In the genomic region with DNA sequence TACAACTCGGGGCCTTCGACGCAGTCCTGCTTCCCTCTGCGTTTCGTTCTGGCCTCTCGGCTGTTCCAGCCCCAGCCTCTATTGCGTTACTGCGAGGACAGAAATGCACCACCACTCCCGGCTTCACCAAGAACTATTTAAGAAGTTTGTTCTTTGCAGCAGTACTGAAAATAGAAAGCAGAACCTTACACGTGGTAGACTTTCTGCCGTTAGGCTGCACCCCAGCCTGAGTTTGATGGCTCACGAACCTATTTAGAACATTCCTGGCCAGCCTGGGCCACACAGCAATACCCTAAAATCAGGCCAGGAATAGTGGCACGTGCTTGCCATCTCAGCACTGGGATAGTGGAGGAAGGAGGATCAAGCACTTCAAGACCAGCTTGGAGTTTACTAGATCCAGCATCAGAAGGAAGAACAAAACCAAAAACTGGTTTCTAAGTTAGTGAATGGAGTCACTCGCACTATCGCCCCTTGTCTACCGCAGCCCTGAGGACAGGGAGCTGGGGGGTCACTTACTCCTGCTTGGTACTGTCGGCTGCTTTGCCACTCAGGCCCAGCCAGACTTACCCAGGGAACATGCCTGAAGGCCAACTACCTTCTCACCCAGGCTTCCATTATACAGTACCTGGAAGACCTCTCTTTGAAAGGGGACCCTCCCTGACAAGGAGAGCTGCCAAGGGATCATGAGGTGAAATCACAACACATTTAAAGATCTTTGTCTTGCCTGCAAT, we compare ENCODE assay signal across 7 mouse cellular contexts. TPM values are rescaled to one million over a fixed set of nuclear protein-coding genes. Genes with fewer than 3 reads are reported as not detected.
A peak's percentile ranks its signal among the peaks of the same experiment; 100 is the strongest.
DNase-seq lines count a peak whose midpoint lies in the region; ATAC-seq and TF ChIP-seq lines count a peak whose summit lies in the region.

No protein-coding gene starts in this region.

- no peaks in the 10 kb centered on the region for H3K27me3 ChIP-seq in embryonic facial prominence, embryonic 13.5 days
- H3K27me3 ChIP-seq in intestine, embryonic 16.5 days (replicated peaks; ENCODE audit: control insufficient read depth, insufficient read depth, low read length), result no peaks in the 10 kb centered on the region

- H3K36me3 ChIP-seq in embryonic facial prominence, embryonic 13.5 days, result peaks cover 64% of the 10 kb centered on the region
- peaks cover 23% of the 10 kb centered on the region for H3K36me3 ChIP-seq in intestine, embryonic 16.5 days (ENCODE audit: control insufficient read depth, insufficient read depth, low read length)

- 9% methylated on average over 17 of the region's 17 CpGs for WGBS in lung, adult 2 months
- WGBS in embryonic facial prominence, embryonic 13.5 days, result 13% methylated on average over 17 of the region's 17 CpGs
- WGBS in intestine, embryonic 16.5 days, result 11% methylated on average over 17 of the region's 17 CpGs
- 11% methylated on average over 17 of the region's 17 CpGs for WGBS in olfactory bulb, adult 2 months

- H3K4me3 ChIP-seq in lung, adult 2 months (replicated peaks; ENCODE audit: extremely low read depth, low read depth, low read length), result peak overlapping the region; percentile 81
- peak overlapping the region; percentile 70 for H3K4me3 ChIP-seq in embryonic facial prominence, embryonic 13.5 days
- peak overlapping the region; percentile 80 for H3K4me3 ChIP-seq in intestine, embryonic 16.5 days (ENCODE audit: low read length)
- peak overlapping the region; percentile 50 for H3K4me3 ChIP-seq in olfactory bulb, adult 2 months (ENCODE audit: insufficient read depth, low read depth, low read length)

- peak overlapping the region; percentile 90 for H3K27ac ChIP-seq in embryonic facial prominence, embryonic 13.5 days
- peak overlapping the region; percentile 93 for H3K27ac ChIP-seq in intestine, embryonic 16.5 days (ENCODE audit: low read length)
- H3K27ac ChIP-seq in olfactory bulb, adult 2 months (ENCODE audit: insufficient read depth, low read depth, low read length), result peak overlapping the region; percentile 34

- peak overlapping the region; percentile 79 for H3K4me2 ChIP-seq in embryonic facial prominence, embryonic 13.5 days
- H3K4me2 ChIP-seq in intestine, embryonic 16.5 days (ENCODE audit: low read depth, low read length), result peak overlapping the region; percentile 72

- no peaks in the 10 kb centered on the region for H3K9me3 ChIP-seq in embryonic facial prominence, embryonic 13.5 days
- H3K9me3 ChIP-seq in intestine, embryonic 16.5 days (ENCODE audit: control insufficient read depth, low read length), result 0 out of 2 replicates have a peak, but pooled peaks cover 2% of the 10 kb centered on the region

- peak overlapping the region; percentile 74 for H3K9ac ChIP-seq in embryonic facial prominence, embryonic 13.5 days
- peak overlapping the region; percentile 74 for H3K9ac ChIP-seq in intestine, embryonic 16.5 days (ENCODE audit: low read depth, low read length)

- H3K4me1 ChIP-seq in lung, adult 2 months (ENCODE audit: control insufficient read depth, insufficient read depth, low read length), result peaks cover 14% of the 10 kb centered on the region
- peaks cover 29% of the 10 kb centered on the region for H3K4me1 ChIP-seq in embryonic facial prominence, embryonic 13.5 days
- H3K4me1 ChIP-seq in intestine, embryonic 16.5 days (ENCODE audit: control insufficient read depth, insufficient read depth, low read length), result peaks cover 25% of the 10 kb centered on the region
- peaks cover 33% of the 10 kb centered on the region for H3K4me1 ChIP-seq in olfactory bulb, adult 2 months (ENCODE audit: control insufficient read depth, insufficient read depth, low read length)

- no peak for ATAC-seq in embryonic facial prominence, embryonic 13.5 days (ENCODE audit: insufficient number of reproducible peaks, insufficient read depth, low FRiP score, low TSS enrichment, low read depth)
- ATAC-seq in intestine, embryonic 16.5 days, result no peak

- TF ChIP-seq POLR2A in lung, adult 2 months (IDR thresholded peaks at IDR 0.05; ENCODE audit: borderline replicate concordance, extremely low read depth, low read depth, low read length), result no peak
- TF ChIP-seq POLR2A in olfactory bulb, adult 2 months (IDR thresholded peaks at IDR 0.05; ENCODE audit: insufficient read depth, low read depth, low read length), result no peak; the same call in 1 of the 2 replicates

- no peak for DNase-seq in lung, adult 2 months
- DNase-seq in lung, postnatal 25 days (ENCODE audit: low spot score), result no peak
- no peak for DNase-seq in left cerebral cortex, adult 8-10 months (ENCODE audit: low spot score in 2 of 2)
- DNase-seq in frontal cortex, postnatal 25 days (ENCODE audit: low spot score in 2 of 2), result no peak

- TF ChIP-seq CTCF in lung, adult 2 months (IDR thresholded peaks at IDR 0.05; ENCODE audit: insufficient read depth, low read length), result no peak
- TF ChIP-seq CTCF in olfactory bulb, adult 2 months (IDR thresholded peaks at IDR 0.05; ENCODE audit: insufficient read depth, low read depth, low read length), result no peak

RNA-seq across cellular contexts. Expression of gene Mbd3, which starts 0.8 kb away (rescaled TPM):
- polyA plus RNA-seq in lung, adult 2 months (2012; rRNA removed), result 131 and 143 TPM in 2 replicates
- polyA plus RNA-seq in embryonic facial prominence, embryonic 13.5 days (2015; fragmentation: Nextera tagmentation; extraction: Ambion mirVana), result 263 and 297 TPM in 2 replicates
- polyA plus RNA-seq in intestine, embryonic 16.5 days (2015; fragmentation: Nextera tagmentation; extraction: Ambion mirVana), result 133 and 144 TPM in 2 replicates
- polyA plus RNA-seq in olfactory bulb, adult 2 months (2012; ENCODE audit: insufficient read depth, insufficient read length, low replicate concordance, missing spikeins), result not detected in 2 replicates
- total RNA-seq in left cerebral cortex, adult 8-10 months (2022), result 100 to 1,000 TPM; 146 to 152 (median 149) TPM

RNA-seq across cellular contexts. Expression of gene Uqcr11, which starts 6.5 kb away (rescaled TPM):
- polyA plus RNA-seq in lung, adult 2 months (2012; rRNA removed), result 1,202 and 1,263 TPM in 2 replicates
- polyA plus RNA-seq in embryonic facial prominence, embryonic 13.5 days (2015; fragmentation: Nextera tagmentation; extraction: Ambion mirVana), result 447 and 479 TPM in 2 replicates
- polyA plus RNA-seq in intestine, embryonic 16.5 days (2015; fragmentation: Nextera tagmentation; extraction: Ambion mirVana), result 1,179 and 1,252 TPM in 2 replicates
- polyA plus RNA-seq in olfactory bulb, adult 2 months (2012; ENCODE audit: insufficient read depth, insufficient read length, low replicate concordance, missing spikeins), result not detected in 2 replicates
- 100 to 1,000 TPM; 332 to 408 (median 366) TPM for total RNA-seq in left cerebral cortex, adult 8-10 months (2022)

RNA-seq across cellular contexts. Expression of gene Mex3d, which starts 12.7 kb away (rescaled TPM):
- 37.5 and 48.3 TPM in 2 replicates for polyA plus RNA-seq in lung, adult 2 months (2012; rRNA removed)
- polyA plus RNA-seq in embryonic facial prominence, embryonic 13.5 days (2015; fragmentation: Nextera tagmentation; extraction: Ambion mirVana), result 8.9 and 10.4 TPM in 2 replicates
- polyA plus RNA-seq in intestine, embryonic 16.5 days (2015; fragmentation: Nextera tagmentation; extraction: Ambion mirVana), result 1.9 and 2.7 TPM in 2 replicates
- polyA plus RNA-seq in olfactory bulb, adult 2 months (2012; ENCODE audit: insufficient read depth, insufficient read length, low replicate concordance, missing spikeins), result not detected in 2 replicates
- total RNA-seq in left cerebral cortex, adult 8-10 months (2022), result 10 to 100 TPM; 18.9 to 20.3 (median 19.6) TPM

RNA-seq across cellular contexts. Expression of gene Tcf3, which starts 33.3 kb away (rescaled TPM):
- 94.7 and 98.6 TPM in 2 replicates for polyA plus RNA-seq in lung, adult 2 months (2012; rRNA removed)
- polyA plus RNA-seq in embryonic facial prominence, embryonic 13.5 days (2015; fragmentation: Nextera tagmentation; extraction: Ambion mirVana), result 162 and 183 TPM in 2 replicates
- polyA plus RNA-seq in intestine, embryonic 16.5 days (2015; fragmentation: Nextera tagmentation; extraction: Ambion mirVana), result 62.7 and 62.9 TPM in 2 replicates
- polyA plus RNA-seq in olfactory bulb, adult 2 months (2012; ENCODE audit: insufficient read depth, insufficient read length, low replicate concordance, missing spikeins), result not detected in 2 replicates
- 10 to 100 TPM; 27.7 to 32.6 (median 31.4) TPM for total RNA-seq in left cerebral cortex, adult 8-10 months (2022)

RNA-seq across cellular contexts. Expression of gene Plk5, which starts 43.9 kb away (rescaled TPM):
- polyA plus RNA-seq in lung, adult 2 months (2012; rRNA removed), result 5.5 and 6.0 TPM in 2 replicates
- polyA plus RNA-seq in embryonic facial prominence, embryonic 13.5 days (2015; fragmentation: Nextera tagmentation; extraction: Ambion mirVana), result 1.8 and 2.6 TPM in 2 replicates
- polyA plus RNA-seq in intestine, embryonic 16.5 days (2015; fragmentation: Nextera tagmentation; extraction: Ambion mirVana), result 0.39 and 0.64 TPM in 2 replicates
- not detected in 2 replicates for polyA plus RNA-seq in olfactory bulb, adult 2 months (2012; ENCODE audit: insufficient read depth, insufficient read length, low replicate concordance, missing spikeins)
- total RNA-seq in left cerebral cortex, adult 8-10 months (2022), result 10 to 100 TPM; 27.8 to 29.4 (median 28.7) TPM

Comparison
In these comparisons a context has a peak if more than half of its experiments do, and no peak if none do; other contexts are left out.
1. H3K27ac ChIP-seq: peak in every context shown above with its lines; median percentile 93 in intestine, embryonic 16.5 days; 90 in embryonic facial prominence, embryonic 13.5 days; 34 in olfactory bulb, adult 2 months.
2. RNA of gene Uqcr11, which starts 6.5 kb away (polyA plus RNA-seq): 1,202 to 1,263 TPM in lung, adult 2 months, 1,179 to 1,252 TPM in intestine, embryonic 16.5 days and 447 to 479 TPM in embryonic facial prominence, embryonic 13.5 days; not detected in olfactory bulb, adult 2 months; every median in the first group is over 100 times any median in the second.
3. Peak in every context shown above with its lines, with median percentiles within 50 percentile points of each other: H3K4me3 ChIP-seq.